Mouse (Mus musculus): Measurements from ENCODE around the gene Slc36a3. TPM values are rescaled to one million over a fixed set of nuclear protein-coding genes. Genes with fewer than 3 reads are reported as not detected.
A peak's percentile ranks its signal among the peaks of the same experiment; 100 is the strongest.

Slc36a3 gene
- polyA plus RNA-seq, 1 experiment from 2014 or later = not detected

GRCm38 (mm10) chr11:55109521-55110300 is 41.8 kb downstream of the Slc36a3 start:
- WGBS = 95% methylated on average over 7 of the region's 7 CpGs
- Histone ChIP-seq H3K4me3 (replicated peaks; ENCODE audit: low read depth, low read length) (no peak overlapping the region), H3K9ac (replicated peaks; ENCODE audit: low read length) (no peak overlapping the region), H3K4me2 (ENCODE audit: low read length) (no peak overlapping the region), H3K4me1 (ENCODE audit: control insufficient read depth, insufficient read depth, low read length) (no peaks in the 10 kb centered on the region), H3K36me3 (ENCODE audit: control insufficient read depth, insufficient read depth, low read length) (0 out of 2 replicates have a peak, but pooled peaks cover 2% of the 10 kb centered on the region), H3K27me3 (ENCODE audit: control insufficient read depth, insufficient read depth, low read length) (no peaks in the 10 kb centered on the region), H3K9me3 (ENCODE audit: control insufficient read depth, low read length) (no peaks in the 10 kb centered on the region), H3K27ac (replicated peaks; ENCODE audit: low read depth, low read length) (no peak overlapping the region)
- ATAC-seq (ENCODE audit: low FRiP score, low TSS enrichment) (no peak), DNase-seq (no peak)

- H3K4me2 ChIP-seq (ENCODE audit: low read length) = no peak overlapping the region
- H3K9me3 ChIP-seq (ENCODE audit: control insufficient read depth, low read length) = no peaks in the 10 kb centered on the region
- no peak for DNase-seq
- WGBS = 87% methylated on average over 1 of the region's 1 CpGs
- 0 out of 2 replicates have a peak, but pooled peaks cover 2% of the 10 kb centered on the region for H3K36me3 ChIP-seq (ENCODE audit: control insufficient read depth, insufficient read depth, low read length)
- H3K9ac ChIP-seq (replicated peaks; ENCODE audit: low read length) = no peak overlapping the region
- H3K27me3 ChIP-seq (ENCODE audit: control insufficient read depth, insufficient read depth, low read length) = no peaks in the 10 kb centered on the region
- no peak for ATAC-seq (ENCODE audit: low FRiP score, low TSS enrichment)
- no peak overlapping the region for H3K27ac ChIP-seq (replicated peaks; ENCODE audit: low read depth, low read length)
- H3K4me3 ChIP-seq (replicated peaks; ENCODE audit: low read depth, low read length) = no peak overlapping the region
- no peaks in the 10 kb centered on the region for H3K4me1 ChIP-seq (ENCODE audit: control insufficient read depth, insufficient read depth, low read length)
These were observed 44.9 kb downstream of the Slc36a3 start for GRCm38 (mm10) chr11:55106636-55107035.

GRCm38 (mm10) chr11:55105389-55105788 is 46.1 kb downstream of the Slc36a3 start:
- Histone ChIP-seq H3K9me3 (ENCODE audit: control insufficient read depth, low read length) (no peaks in the 10 kb centered on the region), H3K27me3 (ENCODE audit: control insufficient read depth, insufficient read depth, low read length) (no peaks in the 10 kb centered on the region), H3K4me1 (ENCODE audit: control insufficient read depth, insufficient read depth, low read length) (no peaks in the 10 kb centered on the region), H3K9ac (replicated peaks; ENCODE audit: low read length) (no peak overlapping the region), H3K4me3 (replicated peaks; ENCODE audit: low read depth, low read length) (no peak overlapping the region), H3K4me2 (ENCODE audit: low read length) (no peak overlapping the region), H3K27ac (replicated peaks; ENCODE audit: low read depth, low read length) (no peak overlapping the region), H3K36me3 (ENCODE audit: control insufficient read depth, insufficient read depth, low read length) (0 out of 2 replicates have a peak, but pooled peaks cover 2% of the 10 kb centered on the region)
- no peak for ATAC-seq (ENCODE audit: low FRiP score, low TSS enrichment)
- no peak for DNase-seq
- 89% methylated on average over 4 of the region's 4 CpGs for WGBS

- DNase-seq (peak; percentile 34), ATAC-seq (ENCODE audit: low FRiP score, low TSS enrichment) (no peak)
- no peaks in the 10 kb centered on the region for H3K36me3 ChIP-seq (ENCODE audit: control insufficient read depth, insufficient read depth, low read length)
- no peak overlapping the region for H3K4me3 ChIP-seq (replicated peaks; ENCODE audit: low read depth, low read length)
- no peaks in the 10 kb centered on the region for H3K4me1 ChIP-seq (ENCODE audit: control insufficient read depth, insufficient read depth, low read length)
- no peak overlapping the region for H3K27ac ChIP-seq (replicated peaks; ENCODE audit: low read depth, low read length)
- no peak overlapping the region for H3K4me2 ChIP-seq (ENCODE audit: low read length)
- no peaks in the 10 kb centered on the region for H3K9me3 ChIP-seq (ENCODE audit: control insufficient read depth, low read length)
- no peak overlapping the region for H3K9ac ChIP-seq (replicated peaks; ENCODE audit: low read length)
- no peaks in the 10 kb centered on the region for H3K27me3 ChIP-seq (ENCODE audit: control insufficient read depth, insufficient read depth, low read length)
- 42% methylated on average over 3 of the region's 3 CpGs for WGBS
These were observed 48.3 kb downstream of the Slc36a3 start for GRCm38 (mm10) chr11:55103229-55103628.

GRCm38 (mm10) chr11:55102015-55102414 is 49.5 kb downstream of the Slc36a3 start:
- ATAC-seq (ENCODE audit: low FRiP score, low TSS enrichment) (no peak), DNase-seq (no peak)
- H3K9me3 ChIP-seq (ENCODE audit: control insufficient read depth, low read length) = no peaks in the 10 kb centered on the region
- no peaks in the 10 kb centered on the region for H3K27me3 ChIP-seq (ENCODE audit: control insufficient read depth, insufficient read depth, low read length)
- no peaks in the 10 kb centered on the region for H3K4me1 ChIP-seq (ENCODE audit: control insufficient read depth, insufficient read depth, low read length)
- no peaks in the 10 kb centered on the region for H3K36me3 ChIP-seq (ENCODE audit: control insufficient read depth, insufficient read depth, low read length)
- H3K9ac ChIP-seq (replicated peaks; ENCODE audit: low read length) = no peak overlapping the region
- H3K4me3 ChIP-seq (replicated peaks; ENCODE audit: low read depth, low read length) = no peak overlapping the region
- no peak overlapping the region for H3K4me2 ChIP-seq (ENCODE audit: low read length)
- 87% methylated on average over 3 of the region's 3 CpGs for WGBS
- H3K27ac ChIP-seq (replicated peaks; ENCODE audit: low read depth, low read length) = no peak overlapping the region

- Histone ChIP-seq H3K27me3 (ENCODE audit: control insufficient read depth, insufficient read depth, low read length) (no peaks in the 10 kb centered on the region), H3K9me3 (ENCODE audit: control insufficient read depth, low read length) (no peaks in the 10 kb centered on the region), H3K4me2 (ENCODE audit: low read length) (no peak overlapping the region), H3K9ac (replicated peaks; ENCODE audit: low read length) (no peak overlapping the region), H3K27ac (replicated peaks; ENCODE audit: low read depth, low read length) (no peak overlapping the region), H3K4me3 (replicated peaks; ENCODE audit: low read depth, low read length) (no peak overlapping the region), H3K36me3 (ENCODE audit: control insufficient read depth, insufficient read depth, low read length) (no peaks in the 10 kb centered on the region), H3K4me1 (ENCODE audit: control insufficient read depth, insufficient read depth, low read length) (no peaks in the 10 kb centered on the region)
- 23% methylated on average over 4 of the region's 4 CpGs for WGBS
- ATAC-seq (ENCODE audit: low FRiP score, low TSS enrichment) = no peak
- peak; percentile 50 for DNase-seq
These were observed 51.6 kb downstream of the Slc36a3 start for GRCm38 (mm10) chr11:55099868-55100267.

GRCm38 (mm10) chr11:55099019-55099771 is 52.3 kb downstream of the Slc36a3 start:
- DNase-seq = no peak
- H3K36me3 ChIP-seq (ENCODE audit: control insufficient read depth, insufficient read depth, low read length) = no peaks in the 10 kb centered on the region
- H3K9ac ChIP-seq (replicated peaks; ENCODE audit: low read length) = no peak overlapping the region
- no peak overlapping the region for H3K4me2 ChIP-seq (ENCODE audit: low read length)
- no peak for ATAC-seq (ENCODE audit: low FRiP score, low TSS enrichment)
- no peaks in the 10 kb centered on the region for H3K27me3 ChIP-seq (ENCODE audit: control insufficient read depth, insufficient read depth, low read length)
- 95% methylated on average over 8 of the region's 8 CpGs for WGBS
- H3K4me1 ChIP-seq (ENCODE audit: control insufficient read depth, insufficient read depth, low read length) = no peaks in the 10 kb centered on the region
- peak overlapping the region; percentile 52; the same call in 1 of the 2 replicates for H3K4me3 ChIP-seq (replicated peaks; ENCODE audit: low read depth, low read length)
- no peak overlapping the region for H3K27ac ChIP-seq (replicated peaks; ENCODE audit: low read depth, low read length)
- no peaks in the 10 kb centered on the region for H3K9me3 ChIP-seq (ENCODE audit: control insufficient read depth, low read length)

- Histone ChIP-seq H3K36me3 (ENCODE audit: control insufficient read depth, insufficient read depth, low read length) (no peaks in the 10 kb centered on the region), H3K4me1 (ENCODE audit: control insufficient read depth, insufficient read depth, low read length) (no peaks in the 10 kb centered on the region), H3K27ac (replicated peaks; ENCODE audit: low read depth, low read length) (peak overlapping the region; percentile 69), H3K9ac (replicated peaks; ENCODE audit: low read length) (peak overlapping the region; percentile 62), H3K9me3 (ENCODE audit: control insufficient read depth, low read length) (no peaks in the 10 kb centered on the region), H3K27me3 (ENCODE audit: control insufficient read depth, insufficient read depth, low read length) (no peaks in the 10 kb centered on the region), H3K4me2 (ENCODE audit: low read length) (peak overlapping the region; percentile 66), H3K4me3 (replicated peaks; ENCODE audit: low read depth, low read length) (peak overlapping the region; percentile 52)
- 14% methylated on average over 24 of the region's 24 CpGs for WGBS
- 0 out of 2 replicates have a peak, but pooled peaks have one; percentile 2 for ATAC-seq (ENCODE audit: low FRiP score, low TSS enrichment)
- DNase-seq = no peak
These were observed 53.2 kb downstream of the Slc36a3 start for GRCm38 (mm10) chr11:55098189-55098915.

All from midbrain, embryonic 14.5 days (tissue).